Mouse (Mus musculus): ENCODE measurements around the gene Cend1.

Cend1 gene

GRCm38 (mm10) chr7:141392552-141393222 is 36.6 kb downstream of the Cend1 start:
- no peak for DNase-seq (ENCODE audit: low spot score in 2 of 2)

- peak; percentile 88 to 95 for DNase-seq (ENCODE audit: low spot score in 2 of 2)
These were observed 37.4 kb downstream of the Cend1 start, which contains the start of gene Taldo1 for GRCm38 (mm10) chr7:141391625-141392551. Taldo1 (plus strand) TSS chr7:141392199.

DNA sequence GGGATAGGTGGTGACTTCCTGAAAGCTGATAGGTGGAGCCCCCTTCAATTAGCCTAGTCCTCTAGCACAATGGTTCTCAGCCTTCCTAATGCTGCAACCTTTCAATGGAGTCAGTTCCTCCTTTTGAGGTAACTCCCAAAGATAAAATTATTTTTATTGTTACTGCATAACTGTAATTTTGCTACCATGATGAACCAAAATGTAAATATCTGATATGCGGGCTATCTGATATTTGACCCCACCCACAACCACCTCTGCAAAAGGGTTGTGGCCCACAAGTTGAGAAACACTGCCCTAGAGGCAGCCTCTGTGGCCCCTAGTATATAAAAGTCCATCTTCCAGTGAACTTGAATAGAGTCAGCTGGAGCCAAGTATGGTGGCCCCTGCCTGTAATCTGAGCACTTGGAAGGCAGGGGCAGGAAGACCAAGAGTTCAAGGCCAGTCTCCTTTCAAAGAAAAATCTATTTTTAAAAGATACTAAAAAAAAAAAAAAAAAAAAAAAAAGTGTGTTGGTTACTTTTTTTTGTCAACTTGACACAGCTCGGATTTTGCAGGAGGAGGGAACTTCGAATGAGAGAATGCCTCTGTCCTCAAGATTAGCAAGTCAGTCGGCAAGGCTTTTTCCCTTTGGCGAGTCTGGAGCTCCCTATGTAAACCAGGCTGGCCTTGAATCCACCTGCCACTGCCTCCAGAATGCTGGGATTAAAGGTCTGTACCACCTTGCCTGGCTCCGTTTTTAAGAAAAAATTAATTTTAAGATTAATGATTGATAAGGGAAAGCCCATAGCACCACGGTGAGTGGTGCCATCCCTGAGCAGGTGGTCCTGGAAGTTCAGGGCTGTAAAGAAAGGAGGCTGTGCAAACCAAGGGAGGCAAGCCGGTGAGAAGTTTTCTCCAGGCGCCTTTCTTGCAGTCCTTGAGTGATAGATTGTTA is 38.7 kb downstream of the Cend1 start:
- no peak for DNase-seq (ENCODE audit: low spot score in 2 of 2)

- DNase-seq (ENCODE audit: low spot score in 2 of 2): no peak
These were observed 40.7 kb downstream of the Cend1 start for GRCm38 (mm10) chr7:141388487-141389109.

DNA sequence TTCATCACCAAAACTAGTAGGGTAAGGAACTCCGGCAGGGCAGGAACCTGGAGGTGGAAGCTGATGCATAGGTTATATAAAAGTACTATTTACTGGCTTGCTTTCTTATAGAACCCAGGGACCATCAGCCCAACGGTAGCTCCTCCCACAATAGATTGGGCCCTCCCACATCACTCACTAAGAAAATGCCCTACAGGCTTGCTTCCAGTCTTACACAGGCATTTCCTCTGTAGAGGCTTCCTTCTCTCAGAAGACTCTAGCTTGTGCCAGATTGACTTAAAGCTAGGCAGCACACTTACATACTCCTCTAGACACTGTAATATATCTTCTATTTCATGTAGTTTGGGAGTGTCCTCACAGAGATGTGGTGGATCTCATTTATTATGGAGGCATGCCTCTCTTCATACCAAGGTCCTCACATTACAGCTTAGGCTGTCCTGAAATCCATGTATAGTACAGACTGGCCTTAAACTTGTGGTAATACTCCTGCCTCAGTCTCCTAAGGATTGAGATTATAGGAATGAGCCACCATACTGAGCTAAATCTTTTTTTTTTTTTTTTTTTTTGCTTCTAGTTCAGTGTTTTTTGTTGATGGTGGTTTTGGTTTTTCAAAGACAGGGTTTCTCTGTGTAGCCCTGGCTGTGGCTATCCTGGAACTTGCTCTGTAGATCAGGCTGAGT is 41.3 kb downstream of the Cend1 start:
- DNase-seq (ENCODE audit: low spot score in 2 of 2): no peak

DNA sequence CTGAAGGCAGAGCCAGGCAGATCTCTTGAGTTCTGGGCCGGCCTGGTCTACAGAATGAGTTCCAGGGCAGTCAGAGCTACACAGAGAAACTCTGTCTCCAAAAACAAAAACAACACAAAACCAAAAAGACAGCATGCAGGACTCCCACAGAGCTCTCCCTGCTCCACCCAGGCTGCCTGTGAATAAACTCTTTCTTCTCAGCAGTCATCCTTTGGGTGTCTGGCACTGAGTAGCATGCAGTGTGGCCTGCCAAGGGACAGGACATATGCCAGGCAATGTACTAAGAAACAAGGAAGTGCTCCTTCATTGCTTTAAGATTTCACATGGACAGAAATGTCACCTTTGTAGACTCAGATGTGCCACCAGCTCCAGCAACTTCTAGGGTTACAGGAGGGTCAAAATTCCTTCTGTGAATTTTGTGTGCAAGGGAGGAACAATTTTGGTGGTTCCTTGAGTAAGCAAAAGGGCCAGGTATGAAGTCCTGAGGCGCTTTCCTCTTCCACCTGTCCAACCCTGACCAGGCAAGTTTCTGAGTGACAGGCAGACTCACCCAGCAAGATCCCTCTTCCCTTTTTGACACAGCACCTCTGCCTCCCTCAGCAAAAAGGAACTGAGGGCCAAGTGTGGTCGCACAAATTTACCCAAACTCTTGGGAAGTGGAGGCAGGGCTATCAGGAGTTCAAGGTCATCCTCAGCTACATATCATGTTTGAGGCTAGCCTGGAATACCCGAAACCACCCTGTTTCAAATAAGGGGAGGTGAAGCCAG is 48.0 kb downstream of the Cend1 start:
- DNase-seq (ENCODE audit: low spot score in 2 of 2): no peak

GRCm38 (mm10) chr7:141379584-141379983 is 49.7 kb downstream of the Cend1 start:
- DNase-seq (ENCODE audit: low spot score in 2 of 2): no peak

Data from frontal cortex, postnatal 14 days (tissue).